Mouse (Mus musculus) natural killer cell, adult 2 months (primary cell): ENCODE measurements around the gene Klc2.

ENCODE experiments used
- DNase-seq, 2 experiments: peaks; one replicate each; pipeline ENCODE4 v3.0.0; 2022; ENCODE audit warnings: low spot score in 2 of 2

The Klc2 gene

GRCm38 (mm10) chr19:5072389-5073019 is 45.9 kb downstream of the Klc2 start:
- DNase-seq = no peak

DNA sequence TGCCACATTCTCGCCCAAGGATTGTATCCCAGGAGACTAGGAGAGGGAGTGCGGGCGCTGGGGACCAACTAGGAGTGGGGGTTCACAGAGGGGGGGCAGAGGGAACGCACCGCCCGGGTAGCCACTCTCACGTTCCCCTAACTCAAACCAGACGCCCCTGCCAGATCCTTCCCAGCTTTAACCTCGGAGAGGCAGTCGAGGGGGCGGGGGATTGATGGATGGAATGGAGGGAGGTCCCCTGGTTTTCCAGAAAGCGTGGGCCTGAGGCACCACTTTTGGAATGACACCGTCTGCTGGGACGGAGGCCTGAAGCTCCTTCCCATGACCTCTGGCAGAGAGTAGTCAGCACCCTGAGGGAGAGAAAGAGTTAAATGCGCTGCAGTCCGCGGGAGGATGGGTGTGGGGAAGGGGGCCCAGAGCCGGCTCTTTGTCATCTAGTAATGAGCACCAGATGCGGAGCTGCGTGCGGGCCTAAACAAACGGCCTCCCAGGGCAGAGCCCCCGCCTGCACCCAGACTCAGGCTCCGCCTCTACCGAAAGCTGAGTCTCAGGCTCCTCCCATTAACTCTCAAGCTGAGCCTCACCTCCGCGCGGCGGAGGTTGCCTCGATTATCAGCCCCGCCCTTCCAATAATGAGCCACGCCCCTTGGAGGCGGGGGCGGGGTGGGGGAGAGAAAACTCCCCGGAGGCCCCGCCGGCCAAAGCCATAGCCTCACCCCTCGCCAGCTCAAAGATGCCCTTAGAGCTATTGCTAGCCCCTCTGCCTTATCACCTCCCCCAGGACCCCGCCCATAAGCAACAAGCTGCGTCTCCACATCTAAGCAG is 46.6 kb downstream of the Klc2 start:
- DNase-seq = peak; percentile 42 to 68

GRCm38 (mm10) chr19:5071077-5071476 is 47.3 kb downstream of the Klc2 start:
- DNase-seq = no peak

- DNase-seq = no peak
Observed at GRCm38 (mm10) chr19:5069978-5070377, 48.4 kb downstream of the Klc2 start.

DNA sequence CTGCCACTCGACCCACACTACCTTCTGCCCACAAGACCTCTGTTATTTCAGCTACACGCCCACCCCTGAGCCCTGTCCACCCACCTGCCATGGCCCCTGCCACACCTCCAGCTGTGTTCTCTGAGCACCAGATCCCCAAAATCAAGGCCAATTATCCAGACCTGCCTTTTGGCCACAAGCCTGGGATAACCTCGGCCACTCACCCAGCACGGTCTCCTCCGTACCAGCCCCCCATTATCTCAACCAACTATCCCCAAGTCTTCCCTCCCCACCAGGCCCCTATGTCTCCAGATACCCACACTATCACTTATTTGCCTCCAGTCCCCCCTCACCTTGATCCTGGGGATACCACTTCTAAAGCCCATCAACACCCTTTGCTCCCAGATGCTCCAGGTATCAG is 48.9 kb downstream of the Klc2 start:
- no peak for DNase-seq

GRCm38 (mm10) chr19:5068570-5069234 is 49.7 kb downstream of the Klc2 start:
- no peak for DNase-seq

GRCm38 (mm10) chr19:5067867-5068569 is 50.3 kb downstream of the Klc2 start, which contains the start of gene Cd248:
Gene Cd248 (plus strand): TSS chr19:5068078.
- no peak for DNase-seq

GRCm38 (mm10) chr19:5067040-5067799 is 51.1 kb downstream of the Klc2 start:
- no peak for DNase-seq

DNA sequence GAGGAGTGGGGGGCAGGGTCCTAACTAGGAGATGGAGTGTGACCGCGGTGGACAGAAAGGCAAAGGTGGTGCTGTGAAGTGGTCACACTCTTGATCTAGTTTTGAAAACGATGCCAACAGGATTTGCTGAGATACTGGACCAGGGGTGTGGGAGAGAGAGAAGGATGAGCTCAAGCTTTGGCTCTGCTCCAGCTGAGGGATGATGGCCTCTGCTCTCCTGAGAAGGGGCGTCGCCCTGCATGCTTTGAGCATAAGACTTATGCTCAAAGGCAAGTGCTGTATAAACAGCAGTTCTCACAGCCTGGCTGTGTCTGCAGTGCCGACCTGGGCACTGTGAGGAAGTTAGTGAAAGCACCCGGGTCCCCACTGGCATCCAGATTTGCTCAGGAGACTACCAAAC is 53.3 kb downstream of the Klc2 start:
- DNase-seq = no peak

- DNase-seq = no peak
Observed at GRCm38 (mm10) chr19:5062446-5062845, 55.9 kb downstream of the Klc2 start.

GRCm38 (mm10) chr19:5062041-5062440 is 56.3 kb downstream of the Klc2 start:
- no peak for DNase-seq

GRCm38 (mm10) chr19:5060365-5061330 is 57.7 kb downstream of the Klc2 start:
- no peak for DNase-seq

DNA sequence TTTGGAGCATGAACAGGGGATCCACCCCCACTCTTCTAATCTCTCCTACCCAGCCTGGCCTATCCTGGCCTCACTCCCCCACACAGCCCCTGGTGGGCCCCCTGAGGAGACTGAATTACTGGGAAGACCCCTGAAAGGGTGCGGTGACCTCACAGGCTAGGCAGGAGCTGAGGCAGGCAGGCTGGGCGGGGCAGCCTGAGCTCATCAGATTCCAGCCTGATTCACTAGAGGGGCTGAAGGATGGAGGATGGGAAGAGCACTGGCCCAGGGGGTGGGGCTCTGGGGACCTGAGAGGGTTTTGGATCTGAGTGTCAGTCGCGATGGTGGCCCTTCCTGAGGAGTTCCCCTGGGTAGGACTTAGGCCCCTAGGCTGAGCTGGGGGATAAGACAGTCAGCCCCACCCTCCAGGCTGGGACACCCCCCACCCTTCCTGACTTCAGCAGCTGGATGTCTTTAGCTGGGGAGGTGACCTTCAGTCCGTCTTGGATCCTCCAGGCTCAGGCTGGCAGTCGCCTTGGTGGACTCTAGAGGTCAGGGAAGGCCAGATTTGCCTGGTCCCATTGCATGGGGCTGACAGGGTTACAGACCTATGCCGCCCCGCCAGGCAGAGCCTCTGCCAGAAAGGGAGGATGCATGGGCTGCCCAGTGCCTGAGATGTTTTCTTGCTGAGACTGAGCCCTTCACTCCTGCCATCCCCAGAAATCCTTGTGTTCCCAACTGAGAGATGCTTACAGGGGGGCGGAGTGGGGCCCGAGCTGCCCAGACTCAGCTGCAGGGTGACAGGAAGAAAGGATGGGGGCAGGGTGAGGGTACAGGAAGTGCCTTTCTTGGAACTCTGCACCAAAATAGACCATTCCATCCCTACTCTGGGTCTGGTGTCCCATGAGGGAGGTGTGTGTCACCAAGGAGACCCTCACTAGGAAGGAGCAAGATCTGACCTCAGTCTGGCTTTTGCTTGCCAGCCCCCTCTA is 59.3 kb downstream of the Klc2 start:
- DNase-seq = no peak

DNA sequence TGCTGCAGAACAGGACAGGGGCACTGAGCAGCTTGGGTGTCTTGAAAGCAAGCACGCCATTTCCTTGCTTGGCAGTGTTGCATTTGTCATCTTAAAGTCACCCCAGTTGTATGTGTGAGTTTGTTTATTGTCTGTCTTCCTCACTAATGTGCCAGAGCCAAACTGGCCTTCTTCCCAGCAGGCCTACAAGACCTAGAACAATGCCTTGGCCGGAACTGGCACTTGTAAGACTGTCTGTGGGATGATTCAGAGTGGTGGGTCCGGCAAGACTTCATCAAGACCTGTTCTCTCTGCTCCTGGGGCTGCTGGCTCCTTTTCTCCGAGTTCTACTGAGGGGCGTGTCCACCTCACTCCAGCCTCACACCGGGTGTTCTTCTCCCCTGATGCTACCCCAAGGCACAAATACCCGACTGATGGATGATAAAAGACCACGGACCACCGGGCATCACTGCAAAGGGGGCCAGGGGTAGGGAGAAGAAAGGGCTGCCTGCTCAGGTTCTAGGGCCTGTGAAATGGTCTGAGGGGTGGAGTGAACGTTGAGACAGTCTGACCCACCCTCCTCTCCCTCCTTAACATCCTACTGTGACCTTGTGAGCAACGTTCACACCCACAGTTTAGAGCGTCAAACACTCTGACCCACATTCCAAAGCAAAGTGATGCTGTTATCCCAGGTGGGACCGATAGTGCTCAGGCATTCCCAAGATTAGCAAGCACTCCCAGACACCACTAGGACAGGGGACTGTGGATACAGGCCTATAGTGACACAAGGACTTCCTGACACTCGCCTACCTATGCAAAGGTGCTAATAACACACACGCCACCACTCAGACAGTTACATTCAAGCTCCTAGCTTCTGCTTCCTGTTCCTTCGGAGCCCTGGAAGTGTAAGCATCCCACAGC is 60.2 kb downstream of the Klc2 start:
- DNase-seq = no peak
